Mouse (Mus musculus) G1E-ER4 (cell line): ENCODE measurements around the gene Atoh8. TPM values are rescaled to one million over a fixed set of nuclear protein-coding genes. Genes with fewer than 3 reads are reported as not detected.

Experiments
- GATA1 ChIP-seq: IDR thresholded peaks from one replicate; pipeline ENCODE4 v1.8.0; 2012; ENCODE audit warnings: low read length, inconsistent platforms
- polyA plus RNA-seq: library from polyadenylated mRNA; stranded (reverse); fragments of >175 nt; gene quantifications from 2 replicates; pipeline ENCODE4 v1.2.3, GENCODE M21; 2012

Atoh8 gene
- polyA plus RNA-seq, 1 experiment: not detected

- TF ChIP-seq GATA1: no peak
These were observed 38.7 kb downstream of the Atoh8 start for GRCm38 (mm10) chr6:72196660-72197059.

- TF ChIP-seq GATA1: no peak
These were observed 44.8 kb downstream of the Atoh8 start for GRCm38 (mm10) chr6:72190577-72190976.

GRCm38 (mm10) chr6:72190120-72190519 lies 45.3 kb downstream of the Atoh8 start:
- TF ChIP-seq GATA1: no peak

GRCm38 (mm10) chr6:72189061-72189863 lies 46.1 kb downstream of the Atoh8 start:
- no peak for TF ChIP-seq GATA1

- no peak for TF ChIP-seq GATA1
These were observed 48.6 kb downstream of the Atoh8 start for GRCm38 (mm10) chr6:72186809-72187208.

- no peak for TF ChIP-seq GATA1
These were observed 49.4 kb downstream of the Atoh8 start for GRCm38 (mm10) chr6:72185893-72186490.

- TF ChIP-seq GATA1: no peak
These were observed 50.8 kb downstream of the Atoh8 start for GRCm38 (mm10) chr6:72184576-72184975.

GRCm38 (mm10) chr6:72179562-72180502 lies 55.5 kb downstream of the Atoh8 start:
- TF ChIP-seq GATA1: no peak

GRCm38 (mm10) chr6:72179006-72179405 lies 56.4 kb downstream of the Atoh8 start:
- TF ChIP-seq GATA1: no peak

- TF ChIP-seq GATA1: no peak
These were observed 58.0 kb downstream of the Atoh8 start for GRCm38 (mm10) chr6:72177417-72177816.

- no peak for TF ChIP-seq GATA1
These were observed 59.4 kb downstream of the Atoh8 start for GRCm38 (mm10) chr6:72176004-72176403.

- no peak for TF ChIP-seq GATA1
These were observed 60.0 kb downstream of the Atoh8 start for GRCm38 (mm10) chr6:72175419-72175818.

GRCm38 (mm10) chr6:72173350-72173749 lies 62.0 kb downstream of the Atoh8 start:
- no peak for TF ChIP-seq GATA1

GRCm38 (mm10) chr6:72171391-72171790 lies 64.0 kb downstream of the Atoh8 start:
- TF ChIP-seq GATA1: no peak

- no peak for TF ChIP-seq GATA1
These were observed 69.5 kb downstream of the Atoh8 start for GRCm38 (mm10) chr6:72165907-72166306.
